Mouse (Mus musculus) C2C12 (cell line): ENCODE measurements around the gene Malsu1.

Experiments used
- CTCF ChIP-seq: IDR thresholded peaks from one replicate; pipeline ENCODE4 v1.5.1; 2011; ENCODE audit not compliant: control insufficient read depth, insufficient read depth, insufficient read length
- MYOD1 ChIP-seq: IDR thresholded peaks from one replicate; pipeline ENCODE4 v1.6.1; 2011; ENCODE audit warnings: low read depth; ENCODE audit not compliant: control insufficient read depth, insufficient read length
- USF1 ChIP-seq: IDR thresholded peaks from one replicate; pipeline ENCODE4 v1.6.1; 2011; ENCODE audit warnings: low read depth, mild to moderate bottlenecking, control low read depth, moderate library complexity

DNA sequence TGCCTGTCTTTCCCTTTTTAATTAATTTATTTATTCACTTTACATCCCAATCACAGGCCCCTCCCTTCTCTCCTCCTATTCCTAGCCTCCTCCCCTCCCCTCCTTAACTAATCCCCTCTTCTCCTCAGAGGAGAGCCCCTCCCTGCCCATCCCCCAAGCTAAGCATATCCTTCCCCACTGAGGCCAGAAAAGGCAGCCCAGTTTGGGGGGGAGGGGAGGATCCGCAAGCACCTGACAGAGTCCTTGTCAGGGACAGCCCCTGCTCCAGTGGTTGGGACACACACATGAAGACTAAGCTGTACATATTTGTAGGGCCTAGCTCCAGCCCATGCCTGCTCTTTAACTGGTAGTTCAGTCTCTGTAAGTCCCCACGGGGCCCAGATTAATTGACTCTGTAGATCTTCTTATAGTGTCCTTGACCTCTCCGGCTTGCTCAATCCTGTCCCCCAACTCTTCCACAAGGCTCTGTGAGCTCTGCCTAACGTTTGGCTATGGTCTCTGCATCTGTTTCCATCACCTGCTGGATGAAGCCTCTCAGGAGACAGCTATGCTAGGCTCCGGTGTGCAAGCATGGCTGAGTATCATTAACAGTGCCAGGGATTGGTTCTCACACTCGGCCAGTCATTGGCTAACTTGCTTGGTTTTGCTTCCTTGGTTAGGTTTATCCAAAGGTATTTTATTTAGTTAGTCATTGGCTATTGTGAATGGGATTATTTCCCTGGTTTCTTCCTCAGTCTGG, 58.9 kb downstream of the Malsu1 start:
- TF ChIP-seq USF1: no peak
- no peak for TF ChIP-seq MYOD1
- TF ChIP-seq CTCF: no peak
